Mouse (Mus musculus) liver, adult 2 months (tissue): Measurements from ENCODE around the gene Dpy19l1. TPM values are rescaled to one million over a fixed set of nuclear protein-coding genes. Genes with fewer than 3 reads are reported as not detected.
A peak's percentile ranks its signal among the peaks of the same experiment; 100 is the strongest.

Experiments used
- DNase-seq: peaks from one replicate; pipeline ENCODE4 v3.0.0-alpha.2; 2011; ENCODE audit warnings: low read depth, low spot score; ENCODE audit errors: extremely low read depth
- H3K27ac ChIP-seq: fragments of 200-500 bp; replicated peaks from 2 replicates; pipeline ENCODE4 v1.5.1; 2012; ENCODE audit warnings: low read depth, mild to moderate bottlenecking, control low read depth, inconsistent platforms, low read length; ENCODE audit not compliant: insufficient read depth
- H3K27me3 ChIP-seq: fragments of 200-500 bp; 2 replicates; pipeline ENCODE4 v1.6.1; 2012; ENCODE audit warnings: mild to moderate bottlenecking, moderate library complexity, low read length, inconsistent platforms; ENCODE audit not compliant: control insufficient read depth, insufficient read depth
- H3K36me3 ChIP-seq: fragments of 200-500 bp; 2 replicates; pipeline ENCODE4 v1.6.1; 2012; ENCODE audit warnings: low read length, inconsistent platforms; ENCODE audit not compliant: control insufficient read depth, insufficient read depth
- H3K4me1 ChIP-seq: fragments of 200-500 bp; 2 replicates; pipeline ENCODE4 v1.6.1; 2011; ENCODE audit warnings: low read length; ENCODE audit not compliant: control insufficient read depth, insufficient read depth
- H3K4me3 ChIP-seq: fragments of 200-500 bp; 2 replicates; pipeline ENCODE4 v1.5.1; 2011; ENCODE audit warnings: low read depth, mild to moderate bottlenecking, control low read depth, low read length, moderate library complexity; ENCODE audit not compliant: insufficient read depth
- H3K79me2 ChIP-seq: fragments of 200-500 bp; 2 replicates; pipeline ENCODE4 v1.6.1; 2012; ENCODE audit warnings: inconsistent platforms, mild to moderate bottlenecking, low read length, moderate library complexity; ENCODE audit not compliant: control insufficient read depth, insufficient read depth
- H3K9ac ChIP-seq: fragments of 200-500 bp; 2 replicates; pipeline ENCODE4 v1.6.1; 2012; ENCODE audit warnings: low read depth, mild to moderate bottlenecking, control low read depth, inconsistent platforms, low read length
- CTCF ChIP-seq: fragments of 200-500 bp; IDR thresholded peaks from 2 replicates; pipeline ENCODE4 v1.5.1; 2011; ENCODE audit warnings: low read depth, low read length, control low read depth
- POLR2A ChIP-seq: fragments of 200-500 bp; IDR thresholded peaks from 2 replicates; pipeline ENCODE4 v1.6.1; 2011; ENCODE audit warnings: low read length, control low read depth; ENCODE audit not compliant: insufficient read depth; ENCODE audit errors: extremely low read depth
- WGBS: fragments of 180-500 bp; shearing (Covaris S2); methylation state at CpG from one replicate; pipeline ENCODE4 v1.1.7; 2018; 5-methylcytosine and 5-hydroxymethylcytosine counted together
- polyA plus RNA-seq: library from polyadenylated mRNA; depleted of rRNA; stranded (reverse); fragments of >200 nt; gene quantifications from 2 replicates; pipeline ENCODE4 v1.2.3, GENCODE M21; 2012
- total RNA-seq: library from RNA; depleted of rRNA; stranded (reverse); fragments of >200 nt; gene quantifications from 2 replicates; pipeline ENCODE4 v1.2.3, GENCODE M21; 2014

Dpy19l1 gene
- total and polyA plus RNA-seq, 2 experiments = 10.1 to 29.0 TPM

DNA sequence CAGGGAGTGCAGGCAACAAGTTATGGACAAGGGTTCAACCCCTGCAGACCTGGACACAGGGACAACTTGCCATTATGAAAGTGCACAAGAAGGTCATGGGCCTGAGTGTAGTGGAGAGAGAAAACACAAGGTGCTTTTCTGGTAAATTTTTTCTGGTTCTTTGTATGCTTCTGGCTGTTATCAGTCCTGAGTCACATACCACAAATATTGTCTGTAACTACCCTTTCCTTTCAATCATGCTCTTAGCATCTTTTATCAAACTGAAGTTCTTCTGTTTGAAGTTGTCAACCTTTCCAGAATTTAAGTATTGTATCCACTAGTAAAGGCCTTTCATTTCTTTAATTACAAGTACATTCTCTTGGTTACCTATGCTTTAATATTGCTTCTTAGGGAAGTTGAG, 73.2 kb downstream of the Dpy19l1 start:
- H3K4me3 ChIP-seq = no peak overlapping the region
- H3K27me3 ChIP-seq = no peaks in the 10 kb centered on the region
- peaks cover 42% of the 10 kb centered on the region for H3K36me3 ChIP-seq
- no peak overlapping the region for H3K9ac ChIP-seq
- DNase-seq = no peak
- H3K79me2 ChIP-seq = no peaks in the 10 kb centered on the region; the same call in 1 of the 2 replicates
- H3K4me1 ChIP-seq = peaks cover 4% of the 10 kb centered on the region
- no peak overlapping the region for H3K27ac ChIP-seq
- TF ChIP-seq POLR2A (no peak), CTCF (no peak)

GRCm38 (mm10) chr9:24425679-24426078, 77.3 kb downstream of the Dpy19l1 start:
- no peaks in the 10 kb centered on the region for H3K27me3 ChIP-seq
- DNase-seq = no peak
- TF ChIP-seq POLR2A (no peak), CTCF (no peak)
- no peak overlapping the region for H3K27ac ChIP-seq
- peaks cover 20% of the 10 kb centered on the region for H3K4me1 ChIP-seq
- no peak overlapping the region for H3K9ac ChIP-seq
- 91% methylated on average over 1 of the region's 1 CpGs for WGBS
- no peaks in the 10 kb centered on the region for H3K79me2 ChIP-seq
- peaks cover 25% of the 10 kb centered on the region for H3K36me3 ChIP-seq
- H3K4me3 ChIP-seq = no peak overlapping the region

- H3K4me3 ChIP-seq = no peak overlapping the region
- peak; percentile 89 for DNase-seq
- 29% methylated on average over 8 of the region's 8 CpGs for WGBS
- H3K9ac ChIP-seq = no peak overlapping the region
- H3K27ac ChIP-seq = peak overlapping the region; percentile 75
- H3K79me2 ChIP-seq = no peaks in the 10 kb centered on the region
- no peaks in the 10 kb centered on the region for H3K27me3 ChIP-seq
- TF ChIP-seq POLR2A (no peak), CTCF (no peak)
- H3K4me1 ChIP-seq = peaks cover 28% of the 10 kb centered on the region
- H3K36me3 ChIP-seq = peaks cover 16% of the 10 kb centered on the region
These were observed 79.7 kb downstream of the Dpy19l1 start for GRCm38 (mm10) chr9:24423241-24423640.

- no peaks in the 10 kb centered on the region for H3K79me2 ChIP-seq
- no peak for DNase-seq
- TF ChIP-seq CTCF (no peak), POLR2A (no peak)
- 0 out of 2 replicates have a peak overlapping the region, but pooled peaks have one; percentile 4 for H3K27ac ChIP-seq
- H3K27me3 ChIP-seq = no peaks in the 10 kb centered on the region
- H3K36me3 ChIP-seq = peaks cover 10% of the 10 kb centered on the region; the same call in 1 of the 2 replicates
- H3K9ac ChIP-seq = no peak overlapping the region
- peaks cover 31% of the 10 kb centered on the region for H3K4me1 ChIP-seq
- 78% methylated on average over 1 of the region's 1 CpGs for WGBS
- H3K4me3 ChIP-seq = no peak overlapping the region
These were observed 81.1 kb downstream of the Dpy19l1 start for GRCm38 (mm10) chr9:24421888-24422287.

GRCm38 (mm10) chr9:24421221-24421620, 81.7 kb downstream of the Dpy19l1 start:
- H3K36me3 ChIP-seq = peaks cover 12% of the 10 kb centered on the region; the same call in 1 of the 2 replicates
- no peak overlapping the region for H3K9ac ChIP-seq
- H3K79me2 ChIP-seq = no peaks in the 10 kb centered on the region
- H3K4me1 ChIP-seq = peaks cover 31% of the 10 kb centered on the region
- peak; percentile 66 for DNase-seq
- no peak overlapping the region for H3K4me3 ChIP-seq
- TF ChIP-seq POLR2A (no peak), CTCF (no peak)
- H3K27me3 ChIP-seq = no peaks in the 10 kb centered on the region
- WGBS = 39% methylated on average over 3 of the region's 3 CpGs
- peak overlapping the region; percentile 63 for H3K27ac ChIP-seq

- DNase-seq = peak; percentile 97
- Histone ChIP-seq H3K36me3 (peaks cover 12% of the 10 kb centered on the region; the same call in 1 of the 2 replicates), H3K9ac (no peak overlapping the region), H3K27me3 (no peaks in the 10 kb centered on the region), H3K4me3 (no peak overlapping the region), H3K27ac (peak overlapping the region; percentile 61), H3K79me2 (no peaks in the 10 kb centered on the region), H3K4me1 (peaks cover 31% of the 10 kb centered on the region)
- WGBS = 30% methylated on average over 4 of the region's 4 CpGs
- TF ChIP-seq POLR2A = no peak
- no peak for TF ChIP-seq CTCF
These were observed 82.8 kb downstream of the Dpy19l1 start for GRCm38 (mm10) chr9:24420144-24420543.
